Mouse (Mus musculus) heart, embryonic 15.5 days (tissue): ENCODE results near the gene Rhbdd1. TPM values are rescaled to one million over a fixed set of nuclear protein-coding genes. Genes with fewer than 3 reads are reported as not detected.

Source experiments
- ATAC-seq: fragments of 200-750 bp; cut with Nextera tagmentation; replicated peaks from 2 replicates; pipeline ENCODE4 v1.8.0; 2017; ENCODE audit warnings: low read depth, moderate TSS enrichment; ENCODE audit not compliant: insufficient number of reproducible peaks, insufficient read depth, low FRiP score
- H3K27ac ChIP-seq: fragments of 300-500 bp; sonication (generic); 2 replicates; pipeline ENCODE4 v1.5.1; 2015; ENCODE audit warnings: mild to moderate bottlenecking, inconsistent platforms
- H3K27me3 ChIP-seq: fragments of 300-500 bp; sonication (generic); 2 replicates; pipeline ENCODE4 v1.6.1; 2015; ENCODE audit warnings: inconsistent platforms
- H3K36me3 ChIP-seq: fragments of 300-500 bp; sonication (generic); 2 replicates; pipeline ENCODE4 v1.6.1; 2015; ENCODE audit warnings: mild to moderate bottlenecking, inconsistent platforms
- H3K4me1 ChIP-seq: fragments of 300-500 bp; sonication (generic); replicated peaks from 2 replicates; pipeline ENCODE4 v1.6.1; 2015; ENCODE audit warnings: inconsistent platforms
- H3K4me2 ChIP-seq: fragments of 300-500 bp; sonication (generic); 2 replicates; pipeline ENCODE4 v1.6.1; 2015; ENCODE audit warnings: inconsistent platforms, mild to moderate bottlenecking, moderate library complexity
- H3K4me3 ChIP-seq: fragments of 300-500 bp; sonication (generic); 2 replicates; pipeline ENCODE4 v1.5.1; 2015; ENCODE audit warnings: mild to moderate bottlenecking, inconsistent platforms
- H3K9ac ChIP-seq: fragments of 300-500 bp; sonication (generic); 2 replicates; pipeline ENCODE4 v1.6.1; 2015; ENCODE audit warnings: mild to moderate bottlenecking, inconsistent platforms
- H3K9me3 ChIP-seq: fragments of 300-500 bp; sonication (generic); replicated peaks from 2 replicates; pipeline ENCODE4 v1.6.1; 2016; ENCODE audit warnings: inconsistent platforms
- WGBS: fragments of 180-500 bp; shearing (Covaris S2); methylation state at CpG from one replicate; pipeline ENCODE4 v1.1.7; 2015; ENCODE audit warnings: mixed read lengths; 5-methylcytosine and 5-hydroxymethylcytosine counted together
- polyA plus RNA-seq: library from polyadenylated mRNA; unstranded; fragments of >200 nt; fragmentation: Nextera tagmentation; extraction: Ambion mirVana; gene quantifications from 2 replicates; pipeline ENCODE4 v1.2.1, GENCODE M21; 2015

The Rhbdd1 gene
- polyA plus RNA-seq = 7.6 and 9.7 TPM in 2 replicates

GRCm38 (mm10) chr1:82316111-82316745, at the start of gene Rhbdd1:
Rhbdd1 (plus strand) TSS chr1:82316452.
- H3K4me1 ChIP-seq = peaks cover 10% of the 10 kb centered on the region
- no peaks in the 10 kb centered on the region for H3K36me3 ChIP-seq
- H3K27me3 ChIP-seq = peaks cover 19% of the 10 kb centered on the region
- no peaks in the 10 kb centered on the region for H3K9me3 ChIP-seq
- peak within 1 kb of the TSS; percentile 81 for H3K4me2 ChIP-seq
- peak within 1 kb of the TSS; percentile 88 for H3K9ac ChIP-seq
- peak within 1 kb of the TSS; percentile 92 for H3K27ac ChIP-seq
- peak within 1 kb of the TSS; percentile 89 for H3K4me3 ChIP-seq
- peak; percentile 96 for ATAC-seq
- WGBS = 5% methylated on average over 47 of the region's 47 CpGs

- no peaks in the 10 kb centered on the region for H3K9me3 ChIP-seq
- ATAC-seq = peak; percentile 75
- H3K4me1 ChIP-seq = peaks cover 32% of the 10 kb centered on the region
- H3K36me3 ChIP-seq = no peaks in the 10 kb centered on the region
- peak overlapping the region; percentile 29; the same call in 1 of the 2 replicates for H3K4me2 ChIP-seq
- no peak overlapping the region for H3K9ac ChIP-seq
- 20% methylated on average over 4 of the region's 4 CpGs for WGBS
- H3K27ac ChIP-seq = peak overlapping the region; percentile 67
- H3K4me3 ChIP-seq = no peak overlapping the region
- no peaks in the 10 kb centered on the region for H3K27me3 ChIP-seq
Measured at GRCm38 (mm10) chr1:82267547-82267946, 48.7 kb upstream of the Rhbdd1 start.

- no peak for ATAC-seq
- Histone ChIP-seq H3K27me3 (no peaks in the 10 kb centered on the region), H3K9ac (no peak overlapping the region), H3K27ac (0 out of 2 replicates have a peak overlapping the region, but pooled peaks have one; percentile 4), H3K36me3 (peaks cover 9% of the 10 kb centered on the region), H3K4me2 (no peak overlapping the region), H3K4me3 (no peak overlapping the region), H3K4me1 (peaks cover 44% of the 10 kb centered on the region), H3K9me3 (no peaks in the 10 kb centered on the region)
- 63% methylated on average over 5 of the region's 5 CpGs for WGBS
Measured at GRCm38 (mm10) chr1:82272231-82272630, 44.0 kb upstream of the Rhbdd1 start.

- no peaks in the 10 kb centered on the region for H3K9me3 ChIP-seq
- no peaks in the 10 kb centered on the region for H3K27me3 ChIP-seq
- WGBS = 51% methylated on average over 6 of the region's 6 CpGs
- H3K9ac ChIP-seq = no peak overlapping the region
- no peak for ATAC-seq
- H3K4me2 ChIP-seq = no peak overlapping the region
- H3K4me1 ChIP-seq = peaks cover 33% of the 10 kb centered on the region
- H3K4me3 ChIP-seq = no peak overlapping the region
- H3K36me3 ChIP-seq = peaks cover 17% of the 10 kb centered on the region
- H3K27ac ChIP-seq = peak overlapping the region; percentile 53
Measured at GRCm38 (mm10) chr1:82273529-82273928, 42.7 kb upstream of the Rhbdd1 start.

- Histone ChIP-seq H3K9ac (no peak overlapping the region), H3K36me3 (peaks cover 17% of the 10 kb centered on the region), H3K4me1 (peaks cover 33% of the 10 kb centered on the region), H3K27me3 (no peaks in the 10 kb centered on the region), H3K27ac (peak overlapping the region; percentile 53), H3K4me2 (no peak overlapping the region), H3K9me3 (no peaks in the 10 kb centered on the region), H3K4me3 (no peak overlapping the region)
- ATAC-seq = no peak
- WGBS = 50% methylated on average over 1 of the region's 1 CpGs
Measured at GRCm38 (mm10) chr1:82274361-82274760, 41.9 kb upstream of the Rhbdd1 start.

- H3K27me3 ChIP-seq = no peaks in the 10 kb centered on the region
- H3K9ac ChIP-seq = no peak overlapping the region
- H3K4me1 ChIP-seq = peaks cover 31% of the 10 kb centered on the region
- peak overlapping the region; percentile 21 for H3K4me2 ChIP-seq
- peak overlapping the region; percentile 39 for H3K27ac ChIP-seq
- H3K9me3 ChIP-seq = no peaks in the 10 kb centered on the region
- H3K36me3 ChIP-seq = peaks cover 17% of the 10 kb centered on the region
- no peak for ATAC-seq
- no peak overlapping the region for H3K4me3 ChIP-seq
- 27% methylated on average over 1 of the region's 1 CpGs for WGBS
Measured at GRCm38 (mm10) chr1:82279768-82280167, 36.5 kb upstream of the Rhbdd1 start.

GRCm38 (mm10) chr1:82281823-82282222, 34.4 kb upstream of the Rhbdd1 start:
- no peak overlapping the region for H3K9ac ChIP-seq
- peaks cover 26% of the 10 kb centered on the region for H3K4me1 ChIP-seq
- H3K4me2 ChIP-seq = no peak overlapping the region
- no peaks in the 10 kb centered on the region for H3K27me3 ChIP-seq
- 27% methylated on average over 6 of the region's 6 CpGs for WGBS
- H3K9me3 ChIP-seq = no peaks in the 10 kb centered on the region
- no peak for ATAC-seq
- H3K4me3 ChIP-seq = no peak overlapping the region
- H3K36me3 ChIP-seq = peaks cover 12% of the 10 kb centered on the region
- peak overlapping the region; percentile 66 for H3K27ac ChIP-seq

- WGBS = 1% methylated on average over 34 of the region's 35 CpGs
- Histone ChIP-seq H3K9ac (peak overlapping the region; percentile 70), H3K36me3 (peaks cover 5% of the 10 kb centered on the region; the same call in 1 of the 2 replicates), H3K4me2 (peak overlapping the region; percentile 85), H3K4me3 (peak overlapping the region; percentile 52), H3K9me3 (no peaks in the 10 kb centered on the region), H3K27ac (peak overlapping the region; percentile 97), H3K4me1 (peaks cover 37% of the 10 kb centered on the region), H3K27me3 (no peaks in the 10 kb centered on the region)
- peak; percentile 97 for ATAC-seq
Measured at GRCm38 (mm10) chr1:82282992-82283611, 33.1 kb upstream of the Rhbdd1 start.

- Histone ChIP-seq H3K27ac (peak overlapping the region; percentile 97), H3K36me3 (peaks cover 5% of the 10 kb centered on the region; the same call in 1 of the 2 replicates), H3K9me3 (no peaks in the 10 kb centered on the region), H3K4me1 (peaks cover 45% of the 10 kb centered on the region), H3K4me2 (peak overlapping the region; percentile 85), H3K4me3 (peak overlapping the region; percentile 52), H3K27me3 (no peaks in the 10 kb centered on the region), H3K9ac (peak overlapping the region; percentile 70)
- ATAC-seq = no peak
- 21% methylated on average over 1 of the region's 1 CpGs for WGBS
Measured at GRCm38 (mm10) chr1:82283901-82284301, 32.4 kb upstream of the Rhbdd1 start.

- H3K4me2 ChIP-seq = peak overlapping the region; percentile 85
- peak overlapping the region; percentile 70 for H3K9ac ChIP-seq
- H3K27ac ChIP-seq = peak overlapping the region; percentile 97
- H3K9me3 ChIP-seq = no peaks in the 10 kb centered on the region
- H3K4me3 ChIP-seq = peak overlapping the region; percentile 52
- peaks cover 5% of the 10 kb centered on the region; the same call in 1 of the 2 replicates for H3K36me3 ChIP-seq
- no peak for ATAC-seq
- H3K27me3 ChIP-seq = no peaks in the 10 kb centered on the region
- peaks cover 48% of the 10 kb centered on the region for H3K4me1 ChIP-seq
- 23% methylated on average over 4 of the region's 4 CpGs for WGBS
Measured at GRCm38 (mm10) chr1:82284403-82284802, 31.8 kb upstream of the Rhbdd1 start.

- Histone ChIP-seq H3K4me2 (peak overlapping the region; percentile 85), H3K27ac (peak overlapping the region; percentile 97), H3K4me3 (peak overlapping the region; percentile 81), H3K36me3 (peaks cover 5% of the 10 kb centered on the region; the same call in 1 of the 2 replicates), H3K4me1 (peaks cover 45% of the 10 kb centered on the region), H3K9me3 (no peaks in the 10 kb centered on the region), H3K9ac (peak overlapping the region; percentile 70), H3K27me3 (0 out of 2 replicates have a peak, but pooled peaks cover 4% of the 10 kb centered on the region)
- ATAC-seq = no peak
- 19% methylated on average over 5 of the region's 5 CpGs for WGBS
Measured at GRCm38 (mm10) chr1:82285461-82286189, 30.6 kb upstream of the Rhbdd1 start.
